Mouse (Mus musculus) ES-Bruce4 (cell line): Measurements from ENCODE around the gene Tas2r119.

Source experiments
- CTCF ChIP-seq: IDR thresholded peaks from one replicate; pipeline ENCODE4 v1.8.1; 2011; ENCODE audit warnings: low read depth, low read length
- EP300 ChIP-seq: IDR thresholded peaks from 2 replicates; pipeline ENCODE4 v1.6.1; 2011; ENCODE audit warnings: low read depth, low read length; ENCODE audit not compliant: insufficient read depth
- POLR2A ChIP-seq: IDR thresholded peaks from one replicate; pipeline ENCODE4 v1.8.1; 2011; ENCODE audit warnings: low read length; ENCODE audit not compliant: insufficient read depth

DNA sequence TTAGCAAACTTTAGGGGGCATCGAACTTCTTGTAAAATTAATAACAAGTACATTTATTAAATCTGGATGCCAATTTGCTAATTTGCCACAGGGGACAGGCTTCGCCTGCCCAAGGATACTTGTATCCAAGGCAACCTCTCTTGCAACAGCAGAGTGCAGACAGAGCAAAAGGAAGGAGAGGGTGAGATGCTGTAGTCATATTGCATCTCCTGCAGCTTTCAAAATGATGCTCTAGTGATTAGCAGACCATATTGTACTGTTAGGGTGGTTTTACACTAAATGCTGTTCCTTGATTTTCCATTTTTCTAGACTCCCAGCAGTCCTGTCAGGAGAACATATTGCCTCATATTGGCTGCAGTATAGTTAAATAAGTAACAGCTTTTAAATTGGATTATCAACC lies 23.7 kb upstream of the Tas2r119 start:
- no peak for TF ChIP-seq CTCF
- TF ChIP-seq POLR2A: no peak
- TF ChIP-seq EP300: no peak
